17 mouse cellular contexts compared by ENCODE assay signal in genomic region chr9:116354056-116354732, GRCm38 (mm10).
DNase-seq lines count a peak whose midpoint lies in the region; ATAC-seq and TF ChIP-seq lines count a peak whose summit lies in the region.
"Had no signal": no experiment of that assay in that cellular context is flagged by ENCODE, and none has a peak within 500 bp of the region (broad histone marks: within the 10 kb centered on the region; RNA-seq: fewer than 3 reads in every experiment).

No protein-coding gene starts in this region.

- H3K4me1 ChIP-seq in lung, embryonic 16.5 days (replicated peaks; ENCODE audit: control insufficient read depth, insufficient read depth, low read length), result peaks cover 7% of the 10 kb centered on the region; the same call in 1 of the 2 replicates
- H3K4me1 ChIP-seq in midbrain, embryonic 13.5 days (replicated peaks), result peaks cover 14% of the 10 kb centered on the region
- no peaks in the 10 kb centered on the region for H3K4me1 ChIP-seq in forebrain, embryonic 12.5 days
- H3K4me1 ChIP-seq: embryonic facial prominence, embryonic 10.5 days had no signal

- no peaks in the 10 kb centered on the region for H3K27me3 ChIP-seq in lung, embryonic 16.5 days (ENCODE audit: control insufficient read depth, insufficient read depth, low read depth, low read length)
- H3K27me3 ChIP-seq in midbrain, embryonic 13.5 days, result no peaks in the 10 kb centered on the region
- H3K27me3 ChIP-seq in forebrain, embryonic 12.5 days, result no peaks in the 10 kb centered on the region

- DNase-seq in gastrocnemius, adult 2 months, result no peak
- no peak for DNase-seq in gastrocnemius, adult 8-10 months (ENCODE audit: low spot score in 2 of 2)
- no peak for DNase-seq in lung, postnatal 14 days
- DNase-seq in retina, embryonic 14.5 days (ENCODE audit: low spot score), result peak; percentile 11
- DNase-seq: cerebellum, adult 8-10 months; gastrocnemius, postnatal 36 days; kidney, postnatal 36 days; left cerebral cortex, postnatal 4 days; liver; right cerebral cortex, postnatal 4 days; thymus, adult 2 months had no signal

- H3K27ac ChIP-seq in gastrocnemius, adult 2 months, result peak overlapping the region; percentile 64; the same call in 1 of the 2 replicates
- peak overlapping the region; percentile 86 for H3K27ac ChIP-seq in lung, embryonic 16.5 days (ENCODE audit: low read length)
- H3K27ac ChIP-seq in midbrain, embryonic 13.5 days, result 0 out of 2 replicates have a peak overlapping the region, but pooled peaks have one; percentile 45
- H3K27ac ChIP-seq in forebrain, embryonic 12.5 days, result no peak overlapping the region
- H3K27ac ChIP-seq: embryonic facial prominence, embryonic 10.5 days; left cerebral cortex, adult 2 months had no signal

- ATAC-seq in lung, embryonic 16.5 days (ENCODE audit: low read depth), result no peak
- ATAC-seq in midbrain, embryonic 13.5 days, result peak; percentile 40; the same call in 1 of the 2 replicates
- no peak for ATAC-seq in forebrain, embryonic 12.5 days (ENCODE audit: low FRiP score)
- ATAC-seq: intestine, embryonic 16.5 days had no signal

- no peaks in the 10 kb centered on the region for H3K9me3 ChIP-seq in lung, embryonic 16.5 days (ENCODE audit: control insufficient read depth, low read length)
- H3K9me3 ChIP-seq in midbrain, embryonic 13.5 days, result no peaks in the 10 kb centered on the region
- H3K9me3 ChIP-seq in forebrain, embryonic 12.5 days, result no peaks in the 10 kb centered on the region
- H3K9me3 ChIP-seq: embryonic facial prominence, embryonic 10.5 days had no signal

- WGBS in lung, embryonic 16.5 days, result 74% methylated on average over 7 of the region's 7 CpGs
- WGBS in midbrain, embryonic 13.5 days, result 74% methylated on average over 7 of the region's 7 CpGs
- WGBS in forebrain, embryonic 12.5 days, result 78% methylated on average over 7 of the region's 7 CpGs

- H3K9ac ChIP-seq in lung, embryonic 16.5 days (ENCODE audit: low read length), result no peak overlapping the region
- H3K9ac ChIP-seq in midbrain, embryonic 13.5 days (replicated peaks), result no peak overlapping the region
- H3K9ac ChIP-seq in forebrain, embryonic 12.5 days, result no peak overlapping the region

- no peak for TF ChIP-seq CTCF in gastrocnemius, adult 2 months (IDR thresholded peaks at IDR 0.05)

- H3K36me3 ChIP-seq in lung, embryonic 16.5 days (ENCODE audit: control insufficient read depth, insufficient read depth, low read length), result no peaks in the 10 kb centered on the region
- no peaks in the 10 kb centered on the region for H3K36me3 ChIP-seq in midbrain, embryonic 13.5 days
- no peaks in the 10 kb centered on the region for H3K36me3 ChIP-seq in forebrain, embryonic 12.5 days (replicated peaks)
- H3K36me3 ChIP-seq: embryonic facial prominence, embryonic 10.5 days had no signal

- no peak overlapping the region for H3K4me3 ChIP-seq in gastrocnemius, adult 2 months
- H3K4me3 ChIP-seq in lung, embryonic 16.5 days (ENCODE audit: low read length), result no peak overlapping the region
- H3K4me3 ChIP-seq in midbrain, embryonic 13.5 days (replicated peaks), result no peak overlapping the region
- H3K4me3 ChIP-seq in forebrain, embryonic 12.5 days (replicated peaks), result no peak overlapping the region
- H3K4me3 ChIP-seq: embryonic facial prominence, embryonic 10.5 days; left cerebral cortex, adult 2 months had no signal

- no peak overlapping the region for H3K4me2 ChIP-seq in lung, embryonic 16.5 days (ENCODE audit: low read depth, low read length)
- H3K4me2 ChIP-seq in midbrain, embryonic 13.5 days (replicated peaks), result no peak overlapping the region
- H3K4me2 ChIP-seq in forebrain, embryonic 12.5 days, result no peak overlapping the region

- intact Hi-C loops in gastrocnemius, adult 2 months (cut with DNase I), result no loop called here
